Mouse (Mus musculus) intestine, postnatal 0 days (tissue): ENCODE results near the gene Fasl. TPM values are rescaled to one million over a fixed set of nuclear protein-coding genes. Genes with fewer than 3 reads are reported as not detected.

Experiments
- ATAC-seq: fragments of 200-750 bp; cut with Nextera tagmentation; 2 replicates; pipeline ENCODE4 v1.8.0; 2017; ENCODE audit warnings: mild to moderate bottlenecking, moderate TSS enrichment, moderate library complexity
- H3K27ac ChIP-seq: fragments of 300-500 bp; sonication (generic); 2 replicates; pipeline ENCODE4 v1.5.1; 2014; ENCODE audit warnings: mild to moderate bottlenecking, low read depth, low read length, moderate library complexity
- H3K27me3 ChIP-seq: fragments of 300-500 bp; sonication (generic); replicated peaks from 2 replicates; pipeline ENCODE4 v1.6.1; 2014; ENCODE audit warnings: low read length, mixed read lengths; ENCODE audit not compliant: control insufficient read depth, insufficient read depth
- H3K36me3 ChIP-seq: fragments of 300-500 bp; sonication (generic); 2 replicates; pipeline ENCODE4 v1.6.1; 2014; ENCODE audit warnings: mild to moderate bottlenecking, moderate library complexity; ENCODE audit not compliant: control insufficient read depth, insufficient read depth
- H3K4me1 ChIP-seq: fragments of 300-500 bp; sonication (generic); replicated peaks from 2 replicates; pipeline ENCODE4 v1.6.1; 2014; ENCODE audit warnings: antibody characterized with exemption, low read length, mixed read lengths; ENCODE audit not compliant: control insufficient read depth, insufficient read depth
- H3K4me2 ChIP-seq: fragments of 300-500 bp; sonication (generic); replicated peaks from 2 replicates; pipeline ENCODE4 v1.6.1; 2014; ENCODE audit warnings: low read depth, mild to moderate bottlenecking, moderate library complexity
- H3K4me3 ChIP-seq: fragments of 300-500 bp; sonication (generic); 2 replicates; pipeline ENCODE4 v1.5.1; 2014; ENCODE audit warnings: low read depth, low read length
- H3K9ac ChIP-seq: fragments of 300-500 bp; sonication (generic); 2 replicates; pipeline ENCODE4 v1.6.1; 2014; ENCODE audit warnings: mild to moderate bottlenecking, low read depth, low read length
- H3K9me3 ChIP-seq: fragments of 300-500 bp; sonication (generic); 2 replicates; pipeline ENCODE4 v1.6.1; 2016; ENCODE audit warnings: mixed run types; ENCODE audit not compliant: control insufficient read depth
- CTCF ChIP-seq: sonication (generic); IDR thresholded peaks from 2 replicates; pipeline ENCODE4 v1.5.1; 2016; ENCODE audit warnings: low read depth, mild to moderate bottlenecking, control low read depth, antibody characterized with exemption, moderate library complexity
- WGBS: fragments of 180-500 bp; shearing (Covaris S2); extraction: QIAGEN DNeasy Blood & Tissue Kit; methylation state at CpG from one replicate; pipeline ENCODE4 v1.1.7; 2014; 5-methylcytosine and 5-hydroxymethylcytosine counted together
- polyA plus RNA-seq: library from polyadenylated mRNA; unstranded; fragments of >200 nt; fragmentation: Nextera tagmentation; extraction: Ambion mirVana; gene quantifications from 2 replicates; pipeline ENCODE4 v1.2.1, GENCODE M21; 2015

Fasl gene
- not detected in 2 replicates for polyA plus RNA-seq

GRCm38 (mm10) chr1:161788339-161788738, at the start of gene Fasl:
Gene Fasl (minus strand): TSS chr1:161788495.
- TF ChIP-seq CTCF = no peak
- Histone ChIP-seq H3K4me1 (no peaks in the 10 kb centered on the region), H3K4me2 (no peak within 1 kb of the TSS), H3K27me3 (no peaks in the 10 kb centered on the region), H3K4me3 (no peak within 1 kb of the TSS), H3K9me3 (no peaks in the 10 kb centered on the region), H3K27ac (no peak within 1 kb of the TSS), H3K9ac (no peak within 1 kb of the TSS), H3K36me3 (no peaks in the 10 kb centered on the region)
- ATAC-seq = no peak
- 84% methylated on average over 9 of the region's 9 CpGs for WGBS

GRCm38 (mm10) chr1:161826677-161827076, 38.4 kb upstream of the Fasl start:
- Histone ChIP-seq H3K4me3 (no peak overlapping the region), H3K27me3 (no peaks in the 10 kb centered on the region), H3K9me3 (no peaks in the 10 kb centered on the region), H3K4me1 (no peaks in the 10 kb centered on the region), H3K27ac (no peak overlapping the region), H3K9ac (no peak overlapping the region), H3K36me3 (peaks cover 21% of the 10 kb centered on the region), H3K4me2 (no peak overlapping the region)
- ATAC-seq = no peak
- WGBS = 96% methylated on average over 2 of the region's 2 CpGs
- TF ChIP-seq CTCF = no peak

- Histone ChIP-seq H3K27ac (no peak overlapping the region), H3K4me3 (no peak overlapping the region), H3K9me3 (no peaks in the 10 kb centered on the region), H3K4me2 (no peak overlapping the region), H3K36me3 (no peaks in the 10 kb centered on the region), H3K4me1 (no peaks in the 10 kb centered on the region), H3K27me3 (no peaks in the 10 kb centered on the region), H3K9ac (no peak overlapping the region)
- TF ChIP-seq CTCF = no peak
- no peak for ATAC-seq
- 81% methylated on average over 5 of the region's 5 CpGs for WGBS
These were observed 21.1 kb upstream of the Fasl start for GRCm38 (mm10) chr1:161809428-161809827.

GRCm38 (mm10) chr1:161808980-161809379, 20.7 kb upstream of the Fasl start:
- no peak overlapping the region for H3K4me3 ChIP-seq
- WGBS = 34% methylated on average over 6 of the region's 6 CpGs
- peak; percentile 49; the same call in 1 of the 2 replicates for ATAC-seq
- no peak for TF ChIP-seq CTCF
- H3K4me1 ChIP-seq = no peaks in the 10 kb centered on the region
- no peaks in the 10 kb centered on the region for H3K36me3 ChIP-seq
- H3K27me3 ChIP-seq = no peaks in the 10 kb centered on the region
- H3K9ac ChIP-seq = no peak overlapping the region
- H3K4me2 ChIP-seq = no peak overlapping the region
- no peak overlapping the region for H3K27ac ChIP-seq
- no peaks in the 10 kb centered on the region for H3K9me3 ChIP-seq

- Histone ChIP-seq H3K27me3 (no peaks in the 10 kb centered on the region), H3K27ac (no peak overlapping the region), H3K4me1 (no peaks in the 10 kb centered on the region), H3K9ac (no peak overlapping the region), H3K9me3 (no peaks in the 10 kb centered on the region), H3K4me3 (no peak overlapping the region), H3K36me3 (no peaks in the 10 kb centered on the region), H3K4me2 (no peak overlapping the region)
- TF ChIP-seq CTCF = no peak
- no peak for ATAC-seq
- 82% methylated on average over 8 of the region's 8 CpGs for WGBS
These were observed 16.3 kb upstream of the Fasl start for GRCm38 (mm10) chr1:161804541-161804971.

- no peak for TF ChIP-seq CTCF
- H3K27me3 ChIP-seq = no peaks in the 10 kb centered on the region
- 82% methylated on average over 2 of the region's 2 CpGs for WGBS
- ATAC-seq = no peak
- no peaks in the 10 kb centered on the region for H3K4me1 ChIP-seq
- H3K36me3 ChIP-seq = no peaks in the 10 kb centered on the region
- no peak overlapping the region for H3K9ac ChIP-seq
- H3K4me3 ChIP-seq = no peak overlapping the region
- no peak overlapping the region for H3K27ac ChIP-seq
- H3K9me3 ChIP-seq = no peaks in the 10 kb centered on the region
- H3K4me2 ChIP-seq = no peak overlapping the region
These were observed 13.0 kb upstream of the Fasl start for GRCm38 (mm10) chr1:161801321-161801720.

- ATAC-seq = no peak
- TF ChIP-seq CTCF = no peak
- Histone ChIP-seq H3K4me1 (no peaks in the 10 kb centered on the region), H3K9me3 (no peaks in the 10 kb centered on the region), H3K4me3 (no peak overlapping the region), H3K27ac (no peak overlapping the region), H3K36me3 (no peaks in the 10 kb centered on the region), H3K27me3 (no peaks in the 10 kb centered on the region), H3K4me2 (no peak overlapping the region), H3K9ac (no peak overlapping the region)
These were observed 12.0 kb upstream of the Fasl start for GRCm38 (mm10) chr1:161800256-161800655.
